Mouse (Mus musculus): ENCODE measurements around the gene Sebox.
A peak's percentile ranks its signal among the peaks of the same experiment; 100 is the strongest.

Sebox gene

GRCm38 (mm10) chr11:78502909-78503650 is at the start of gene Sebox:
Gene Sebox (plus strand): TSS chr11:78503447.
- DNase-seq: no peak

DNA sequence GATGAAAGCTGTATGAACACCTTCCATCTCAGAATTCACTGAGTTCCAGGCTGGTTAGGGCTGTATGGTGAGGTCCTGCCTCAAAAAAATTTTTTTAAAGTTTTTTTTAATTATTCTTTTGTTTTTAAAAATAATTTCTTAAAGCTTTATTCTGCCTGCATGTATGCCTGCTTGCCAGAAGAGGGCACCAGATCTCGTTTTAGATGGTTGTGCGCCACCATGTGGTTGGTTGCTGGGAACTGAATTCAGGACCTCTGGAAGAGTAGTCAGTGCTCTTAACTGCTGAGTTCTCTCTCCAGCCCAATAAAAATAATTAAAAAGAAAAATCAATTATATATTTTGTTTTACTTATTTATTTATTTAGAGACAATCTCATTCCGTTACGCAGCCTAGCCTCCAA is 49.6 kb upstream of the Sebox start:
- peak; percentile 62 to 87 for DNase-seq

DNA sequence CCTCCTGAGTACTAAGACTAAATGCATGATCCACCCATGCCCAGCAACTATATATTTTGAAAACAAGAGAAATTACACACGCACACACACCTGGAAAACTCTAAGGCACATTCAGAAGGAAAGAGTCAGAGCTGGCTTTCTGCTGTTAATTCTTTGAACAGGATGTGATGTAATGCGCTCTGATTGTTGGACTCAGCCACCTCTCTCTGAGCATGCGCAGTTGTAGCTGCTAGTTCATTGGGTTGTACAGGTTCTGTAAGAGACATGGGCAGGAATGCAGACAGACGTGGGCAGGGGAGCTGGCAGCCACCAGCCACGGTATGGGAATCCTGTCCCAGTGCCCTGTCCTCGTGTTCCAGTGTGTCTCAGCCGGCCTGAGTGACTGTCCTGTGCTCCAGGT is 49.0 kb upstream of the Sebox start:
- DNase-seq: no peak

DNA sequence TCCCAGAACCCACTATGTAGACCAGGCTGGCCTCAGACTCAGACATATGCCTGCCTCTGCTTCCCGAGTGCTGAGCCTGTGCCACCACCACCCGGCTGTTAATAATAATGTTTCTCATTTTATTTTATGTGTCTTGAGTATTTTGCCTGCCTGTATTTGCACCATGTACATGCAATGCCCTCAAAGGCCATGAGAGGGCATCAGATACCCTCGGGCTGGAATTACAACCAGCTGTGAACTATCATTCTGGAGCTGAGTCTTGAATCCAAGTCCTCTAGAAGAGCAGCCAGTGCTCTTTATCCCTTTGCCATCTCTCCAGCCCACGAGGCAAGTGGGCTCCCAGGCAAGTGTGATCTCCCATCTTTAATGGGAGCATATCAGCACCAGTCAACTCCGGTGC is 47.9 kb upstream of the Sebox start:
- DNase-seq: peak; percentile 34 to 76

GRCm38 (mm10) chr11:78458740-78459139 is 44.5 kb upstream of the Sebox start:
- DNase-seq: no peak

DNA sequence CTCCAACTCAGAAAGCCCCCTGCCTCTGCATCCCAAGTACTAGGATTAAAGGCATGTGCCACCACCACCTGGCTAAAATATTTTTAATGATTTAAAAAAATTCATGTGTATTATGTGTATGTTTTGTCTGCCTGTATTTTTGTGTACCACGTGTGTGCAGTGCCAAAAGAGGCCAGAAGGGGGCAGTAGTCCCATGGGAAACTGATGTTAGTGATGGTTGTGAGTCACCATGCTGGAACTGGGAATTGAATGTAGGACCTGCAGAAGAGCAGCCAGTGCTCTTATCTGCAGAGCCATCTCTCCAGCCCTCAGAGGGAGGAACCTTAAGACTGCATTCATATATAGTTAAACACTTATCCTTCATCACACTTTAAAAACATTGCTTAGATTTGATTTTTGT is 41.4 kb upstream of the Sebox start:
- no peak for DNase-seq

GRCm38 (mm10) chr11:78462669-78463068 is 40.6 kb upstream of the Sebox start:
- DNase-seq: no peak

- no peak for DNase-seq
Observed at GRCm38 (mm10) chr11:78463286-78464036, 39.8 kb upstream of the Sebox start.

- DNase-seq: no peak
Observed at GRCm38 (mm10) chr11:78465116-78465515, 38.1 kb upstream of the Sebox start.

DNA sequence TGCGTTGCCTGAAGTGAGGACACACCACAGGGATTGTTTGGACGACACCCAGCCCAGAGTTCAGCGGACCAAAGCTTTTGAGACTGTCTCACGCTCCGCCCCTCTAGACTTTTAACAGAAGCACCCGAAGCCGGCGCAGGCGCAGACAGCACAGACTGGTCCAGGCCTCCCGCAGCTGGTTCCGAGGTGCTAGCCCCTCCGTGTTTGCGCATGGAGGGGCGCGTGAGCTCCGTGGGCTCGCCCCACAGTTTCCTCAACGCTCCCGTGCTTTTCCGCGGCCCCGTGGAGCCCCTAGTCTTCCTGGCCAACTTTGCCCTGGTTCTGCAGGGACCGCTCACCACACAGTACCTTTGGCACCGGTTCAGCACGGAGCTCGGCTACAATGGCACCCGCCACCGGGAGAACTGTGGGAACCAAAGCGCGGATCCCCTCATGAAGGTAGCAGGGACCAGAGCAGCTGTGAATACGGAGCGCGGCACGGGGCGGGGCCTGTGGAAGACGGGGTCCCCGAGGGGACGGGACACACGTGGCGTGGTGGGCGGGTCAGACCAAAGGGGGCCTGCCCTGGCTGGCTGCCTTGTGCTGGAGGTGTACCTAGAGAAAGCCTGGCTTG is 37.6 kb upstream of the Sebox start, which contains the start of gene Slc46a1:
Slc46a1 (plus strand) TSS at position 130 of the 613 bp plus-strand sequence.
- DNase-seq: peak; percentile 90 to 93

- DNase-seq: peak in 1 of 2 experiments; percentile 18
Observed at GRCm38 (mm10) chr11:78466242-78466912, 36.9 kb upstream of the Sebox start.

DNA sequence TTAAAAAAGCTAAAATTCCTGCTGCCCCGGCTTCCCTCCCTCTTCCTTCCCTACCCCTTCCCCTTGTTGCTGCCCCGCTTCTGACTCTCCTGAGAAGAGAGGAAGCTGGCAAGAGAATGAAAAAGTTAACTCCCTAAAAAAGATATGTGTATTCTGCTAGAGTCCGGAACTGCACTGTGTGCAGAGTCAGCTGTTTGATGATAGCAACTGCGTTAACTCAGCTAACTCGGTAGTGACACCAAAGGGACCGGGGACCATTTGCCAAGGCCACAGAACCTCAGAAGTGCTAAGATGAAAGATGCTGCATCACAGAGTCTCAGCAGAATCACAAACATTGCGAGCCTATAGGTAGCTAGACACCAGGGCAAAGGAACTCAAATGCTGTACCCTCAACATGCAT is 35.7 kb upstream of the Sebox start:
- no peak for DNase-seq

DNA sequence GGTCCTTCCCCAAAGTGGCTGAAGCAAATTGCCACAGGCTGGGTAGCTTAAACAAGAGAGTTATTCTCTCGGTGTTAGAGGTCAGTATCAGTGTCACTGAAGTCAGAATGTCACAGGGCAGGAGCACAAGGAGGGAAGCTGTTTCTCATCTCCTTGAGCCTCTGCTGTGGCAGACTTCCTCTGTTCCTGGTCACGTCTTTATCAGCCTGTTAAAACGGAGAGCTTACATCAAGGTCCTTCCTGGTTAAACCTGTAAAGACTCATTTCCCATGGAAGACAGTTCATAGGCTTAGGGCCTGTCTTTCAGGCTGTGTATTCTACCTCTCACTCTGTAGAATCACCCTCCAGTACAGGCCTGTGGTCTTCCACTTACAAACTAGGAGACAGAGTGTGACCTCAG is 35.3 kb upstream of the Sebox start:
- no peak for DNase-seq

DNA sequence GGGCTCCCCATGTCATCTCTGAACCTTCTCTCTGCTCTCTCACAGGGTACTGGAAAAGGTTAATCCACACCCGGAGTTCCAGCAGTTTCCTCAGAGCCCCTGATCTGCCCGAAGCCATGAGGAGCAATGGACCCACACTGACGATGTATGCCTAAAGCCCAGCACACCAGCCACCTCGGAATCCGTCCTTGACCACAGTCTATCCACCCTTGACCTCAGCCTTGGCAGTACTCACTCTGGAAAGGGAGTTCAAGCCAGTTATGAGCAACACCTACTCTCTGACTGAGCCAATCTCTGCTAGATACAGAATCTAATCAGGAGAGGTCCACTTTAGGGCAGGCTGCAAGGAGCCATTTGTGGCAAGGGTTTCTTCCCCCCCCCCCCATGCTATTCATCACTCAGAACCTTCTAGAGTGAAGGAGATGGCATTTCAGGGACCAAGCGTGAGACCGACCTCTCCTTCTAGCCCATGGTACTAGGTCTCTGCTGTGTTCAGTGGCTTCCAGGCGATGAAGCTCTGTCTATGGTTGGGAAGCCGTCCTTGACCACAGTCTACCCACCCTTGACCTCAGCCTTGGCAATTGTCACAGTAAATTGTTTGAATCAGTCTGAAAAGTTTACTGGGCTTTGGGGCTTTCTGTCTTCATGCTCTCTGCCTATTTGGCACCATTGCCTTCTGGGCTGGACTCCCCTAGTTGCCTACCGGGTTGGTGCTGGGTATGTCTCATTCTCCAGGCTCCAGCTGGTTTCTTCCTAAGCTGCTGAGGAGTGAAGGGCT is 31.7 kb upstream of the Sebox start:
- DNase-seq: no peak

GRCm38 (mm10) chr11:78475289-78475688 is 28.0 kb upstream of the Sebox start:
- DNase-seq: no peak

GRCm38 (mm10) chr11:78483639-78484038 is 19.6 kb upstream of the Sebox start:
- no peak for DNase-seq

GRCm38 (mm10) chr11:78488168-78488567 is 15.1 kb upstream of the Sebox start:
- DNase-seq: peak; percentile 62 to 85

DNA sequence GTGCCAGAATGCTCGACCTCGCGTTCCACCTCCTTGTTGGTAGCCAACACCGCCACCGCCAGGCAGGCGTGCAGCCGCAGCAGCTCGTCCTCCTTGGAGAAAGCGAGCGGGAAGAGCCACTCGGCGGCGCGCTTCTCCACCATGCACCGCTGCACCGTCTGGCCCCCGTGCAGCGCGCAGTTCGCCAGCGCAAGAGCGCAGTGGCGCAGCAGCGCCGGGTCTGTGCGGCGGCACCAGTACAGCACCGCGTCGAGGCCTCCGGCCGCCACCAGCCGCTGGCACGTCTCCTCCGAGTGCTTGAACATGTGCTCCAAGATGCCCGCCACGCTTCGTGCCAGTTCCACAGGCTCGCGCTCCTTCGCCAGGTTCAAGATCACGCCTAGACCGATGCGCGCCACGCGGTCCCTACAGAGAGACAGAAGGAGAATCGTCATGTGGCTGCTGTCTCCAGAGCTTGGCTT is 12.4 kb upstream of the Sebox start:
- DNase-seq: peak in 1 of 2 experiments; percentile 61

DNA sequence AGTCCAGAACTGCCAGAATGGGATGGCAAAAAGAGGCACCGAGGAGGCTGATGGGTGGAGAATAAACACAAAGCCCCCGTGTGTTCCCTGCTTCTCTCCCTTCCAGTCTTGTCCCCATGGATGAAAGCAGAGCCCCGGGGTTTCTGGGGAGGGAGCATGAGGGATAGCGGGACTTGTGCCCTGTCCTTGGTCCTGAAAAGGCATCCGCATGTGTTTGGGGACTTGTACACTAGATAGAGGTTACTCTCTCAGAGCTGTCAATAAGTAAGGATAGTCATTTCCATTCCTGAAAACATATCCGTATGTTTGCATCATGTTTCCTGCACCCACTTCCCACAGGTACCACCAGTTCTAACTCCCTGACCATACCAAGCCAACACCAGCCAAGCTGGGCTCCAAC is 7.3 kb upstream of the Sebox start:
- peak in 1 of 2 experiments; percentile 66 for DNase-seq

DNA sequence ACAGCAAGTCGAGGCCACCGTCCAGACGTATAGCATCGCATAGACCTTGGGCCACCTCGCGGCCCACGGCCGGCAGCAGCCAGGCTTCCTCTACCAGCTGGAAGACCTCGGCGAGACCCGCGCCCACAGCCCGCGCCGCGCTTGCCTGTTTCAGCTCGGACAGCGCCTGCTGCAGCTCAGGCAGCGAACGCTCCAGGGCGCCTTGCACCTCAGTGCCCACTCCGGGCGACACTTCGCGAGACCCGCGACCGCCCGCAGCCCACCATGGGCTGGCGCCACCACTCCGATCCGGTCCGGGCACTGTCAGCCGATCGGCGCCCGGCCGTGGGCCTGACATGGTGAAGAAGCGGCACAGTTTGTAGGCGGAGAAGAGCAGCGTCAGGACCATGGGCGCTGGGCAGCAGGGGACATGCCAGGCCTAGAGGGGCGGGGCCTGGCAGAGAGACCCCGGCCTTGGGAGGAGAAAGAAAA is 6.1 kb upstream of the Sebox start:
- peak in 1 of 2 experiments; percentile 36 for DNase-seq

- peak; percentile 93 to 97 for DNase-seq
Observed at GRCm38 (mm10) chr11:78497544-78498522, 5.4 kb upstream of the Sebox start, which contains the start of gene Sarm1. Gene Sarm1 (minus strand): TSS chr11:78497754.

Measured in kidney, postnatal 36 days (tissue).